Mouse (Mus musculus): ENCODE results near the gene Pld6. TPM values are rescaled to one million over a fixed set of nuclear protein-coding genes. Genes with fewer than 3 reads are reported as not detected.
"Not testable (repeated sequence)": the region's sequence is repeated elsewhere in the genome, so short reads cannot be mapped to it uniquely, and the experiment has no call there.

Pld6 gene
- polyA plus RNA-seq, 1 experiment = 3.4 TPM

GRCm38 (mm10) chr11:59756351-59756750 lies 31.1 kb downstream of the Pld6 start:
- no peak for DNase-seq (ENCODE audit: extremely low spot score in 1 of 2, low spot score in 1 of 2)

GRCm38 (mm10) chr11:59754504-59754903 lies 32.9 kb downstream of the Pld6 start:
- no peak for DNase-seq (ENCODE audit: extremely low spot score in 1 of 2, low spot score in 1 of 2)

GRCm38 (mm10) chr11:59749050-59749449 lies 38.4 kb downstream of the Pld6 start:
- DNase-seq (ENCODE audit: extremely low spot score in 1 of 2, low spot score in 1 of 2) = no peak

GRCm38 (mm10) chr11:59746614-59747013 lies 40.8 kb downstream of the Pld6 start:
- peak in 1 of 2 experiments; percentile 81 for DNase-seq (ENCODE audit: extremely low spot score in 1 of 2, low spot score in 1 of 2)

- DNase-seq (ENCODE audit: extremely low spot score in 1 of 2, low spot score in 1 of 2) = no peak
These were observed 41.6 kb downstream of the Pld6 start for GRCm38 (mm10) chr11:59745851-59746250.

- no peak for DNase-seq (ENCODE audit: extremely low spot score in 1 of 2, low spot score in 1 of 2)
These were observed 43.1 kb downstream of the Pld6 start for GRCm38 (mm10) chr11:59744374-59744773.

GRCm38 (mm10) chr11:59743712-59744111 lies 43.7 kb downstream of the Pld6 start:
- no peak for DNase-seq (ENCODE audit: extremely low spot score in 1 of 2, low spot score in 1 of 2)

GRCm38 (mm10) chr11:59743307-59743706 lies 44.1 kb downstream of the Pld6 start:
- no peak for DNase-seq (ENCODE audit: extremely low spot score in 1 of 2, low spot score in 1 of 2)

- DNase-seq (ENCODE audit: extremely low spot score in 1 of 2, low spot score in 1 of 2) = no peak
These were observed 45.5 kb downstream of the Pld6 start for GRCm38 (mm10) chr11:59741915-59742314.

- no peak for DNase-seq (ENCODE audit: extremely low spot score in 1 of 2, low spot score in 1 of 2)
These were observed 47.4 kb downstream of the Pld6 start for GRCm38 (mm10) chr11:59739996-59740395.

GRCm38 (mm10) chr11:59737250-59737649 lies 50.2 kb downstream of the Pld6 start:
- DNase-seq (ENCODE audit: extremely low spot score in 1 of 2, low spot score in 1 of 2) = no peak

- not testable (repeated sequence) for DNase-seq (ENCODE audit: extremely low spot score in 1 of 2, low spot score in 1 of 2)
These were observed 51.5 kb downstream of the Pld6 start for GRCm38 (mm10) chr11:59735938-59736337.

GRCm38 (mm10) chr11:59734335-59734734 lies 53.1 kb downstream of the Pld6 start:
- DNase-seq (ENCODE audit: extremely low spot score in 1 of 2, low spot score in 1 of 2) = no peak

Other genes starting within 250 kb of the Pld6 start
- gene Nlrp3, start 246.1 kb downstream of the Pld6 start, polyA plus RNA-seq (2012; rRNA removed) = 0.57 and 0.64 TPM in 2 replicates
- gene Olfr222, start 211.4 kb downstream of the Pld6 start, polyA plus RNA-seq (2012; rRNA removed) = not detected in 2 replicates
- not detected in 2 replicates for gene Olfr223, start 194.4 kb downstream of the Pld6 start, polyA plus RNA-seq (2012; rRNA removed)
- 146 and 154 TPM in 2 replicates for gene Mprip, start 126.3 kb downstream of the Pld6 start, polyA plus RNA-seq (2012; rRNA removed)
- gene Flcn, start 22.4 kb upstream of the Pld6 start, polyA plus RNA-seq (2012; rRNA removed) = 51.5 and 55.8 TPM in 2 replicates
- gene Nt5m, start 51.8 kb upstream of the Pld6 start, polyA plus RNA-seq (2012; rRNA removed) = 64.9 and 67.0 TPM in 2 replicates
- gene Cops3, start 52.2 kb upstream of the Pld6 start, polyA plus RNA-seq (2012; rRNA removed) = 51.9 and 56.2 TPM in 2 replicates
- gene Med9, start 160.6 kb upstream of the Pld6 start, polyA plus RNA-seq (2012; rRNA removed) = 43.6 and 44.0 TPM in 2 replicates
- 3.0 and 4.4 TPM in 2 replicates for gene Rasd1, start 177.3 kb upstream of the Pld6 start, polyA plus RNA-seq (2012; rRNA removed)